Mouse (Mus musculus): ENCODE results near the gene Kbtbd4. TPM values are rescaled to one million over a fixed set of nuclear protein-coding genes. Genes with fewer than 3 reads are reported as not detected.

Kbtbd4 gene
- polyA plus RNA-seq, 1 experiment from 2014 or later = 9.8 TPM

GRCm38 (mm10) chr2:90931829-90932228, 27.3 kb downstream of the Kbtbd4 start:
- Histone ChIP-seq H3K9me3 (ENCODE audit: low read length) (no peaks in the 10 kb centered on the region), H3K4me1 (ENCODE audit: insufficient read depth) (peaks cover 10% of the 10 kb centered on the region; the same call in 1 of the 2 replicates), H3K27me3 (ENCODE audit: insufficient read depth, low read length) (no peaks in the 10 kb centered on the region), H3K4me3 (ENCODE audit: low read depth, low read length) (no peak overlapping the region), H3K9ac (replicated peaks) (no peak overlapping the region; the same call in 1 of the 2 replicates), H3K4me2 (ENCODE audit: low read depth, low read length) (peak overlapping the region; percentile 49), H3K36me3 (replicated peaks; ENCODE audit: insufficient read depth, low read length) (no peaks in the 10 kb centered on the region), H3K27ac (ENCODE audit: low read depth) (peak overlapping the region; percentile 93)
- ATAC-seq (peak; percentile 94), DNase-seq (peak; percentile 33)
- TF ChIP-seq CTCF (IDR thresholded peaks at IDR 0.05; ENCODE audit: low read depth) (no peak), EP300 (IDR thresholded peaks at IDR 0.05; ENCODE audit: low read depth) (no peak; the same call in 1 of the 2 replicates)
- WGBS (ENCODE audit: insufficient replicate concordance) = 55% methylated on average over 8 of the region's 8 CpGs

GRCm38 (mm10) chr2:90932273-90932672, 27.7 kb downstream of the Kbtbd4 start:
- peaks cover 10% of the 10 kb centered on the region; the same call in 1 of the 2 replicates for H3K4me1 ChIP-seq (ENCODE audit: insufficient read depth)
- no peaks in the 10 kb centered on the region for H3K27me3 ChIP-seq (ENCODE audit: insufficient read depth, low read length)
- no peak overlapping the region for H3K9ac ChIP-seq (replicated peaks)
- no peak overlapping the region for H3K4me3 ChIP-seq (ENCODE audit: low read depth, low read length)
- no peaks in the 10 kb centered on the region for H3K9me3 ChIP-seq (ENCODE audit: low read length)
- no peak for TF ChIP-seq CTCF (IDR thresholded peaks at IDR 0.05; ENCODE audit: low read depth)
- TF ChIP-seq EP300 (IDR thresholded peaks at IDR 0.05; ENCODE audit: low read depth) = no peak
- H3K36me3 ChIP-seq (replicated peaks; ENCODE audit: insufficient read depth, low read length) = no peaks in the 10 kb centered on the region
- H3K4me2 ChIP-seq (ENCODE audit: low read depth, low read length) = peak overlapping the region; percentile 49
- H3K27ac ChIP-seq (ENCODE audit: low read depth) = peak overlapping the region; percentile 93
- ATAC-seq = peak; percentile 77
- DNase-seq = no peak
- 51% methylated on average over 2 of the region's 2 CpGs for WGBS (ENCODE audit: insufficient replicate concordance)

- H3K4me3 ChIP-seq (ENCODE audit: low read depth, low read length) = no peak overlapping the region
- ATAC-seq = no peak
- no peak overlapping the region for H3K4me2 ChIP-seq (ENCODE audit: low read depth, low read length)
- H3K27me3 ChIP-seq (ENCODE audit: insufficient read depth, low read length) = no peaks in the 10 kb centered on the region
- peaks cover 16% of the 10 kb centered on the region for H3K4me1 ChIP-seq (ENCODE audit: insufficient read depth)
- 71% methylated on average over 3 of the region's 3 CpGs for WGBS (ENCODE audit: insufficient replicate concordance)
- no peaks in the 10 kb centered on the region for H3K36me3 ChIP-seq (replicated peaks; ENCODE audit: insufficient read depth, low read length)
- no peak overlapping the region for H3K27ac ChIP-seq (ENCODE audit: low read depth)
- no peak overlapping the region for H3K9ac ChIP-seq (replicated peaks)
- TF ChIP-seq CTCF (IDR thresholded peaks at IDR 0.05; ENCODE audit: low read depth) = 0 out of 2 replicates have a peak, but pooled peaks have one; percentile 2
- no peak for TF ChIP-seq EP300 (IDR thresholded peaks at IDR 0.05; ENCODE audit: low read depth)
- H3K9me3 ChIP-seq (ENCODE audit: low read length) = no peaks in the 10 kb centered on the region
- DNase-seq = no peak
Observed at GRCm38 (mm10) chr2:90938362-90938761, 33.8 kb downstream of the Kbtbd4 start.

- Histone ChIP-seq H3K36me3 (replicated peaks; ENCODE audit: insufficient read depth, low read length) (no peaks in the 10 kb centered on the region), H3K4me3 (ENCODE audit: low read depth, low read length) (peak overlapping the region; percentile 82), H3K4me2 (ENCODE audit: low read depth, low read length) (peak overlapping the region; percentile 72), H3K9me3 (ENCODE audit: low read length) (no peaks in the 10 kb centered on the region), H3K4me1 (ENCODE audit: insufficient read depth) (peaks cover 25% of the 10 kb centered on the region), H3K27ac (ENCODE audit: low read depth) (no peak overlapping the region), H3K9ac (replicated peaks) (peak overlapping the region; percentile 81), H3K27me3 (ENCODE audit: insufficient read depth, low read length) (no peaks in the 10 kb centered on the region)
- WGBS (ENCODE audit: insufficient replicate concordance) = 42% methylated on average over 8 of the region's 8 CpGs
- TF ChIP-seq EP300 (IDR thresholded peaks at IDR 0.05; ENCODE audit: low read depth) (no peak), CTCF (IDR thresholded peaks at IDR 0.05; ENCODE audit: low read depth) (no peak)
- 0 out of 2 replicates have a peak, but pooled peaks have one; percentile 3 for ATAC-seq
- DNase-seq = peak; percentile 21
Observed at GRCm38 (mm10) chr2:90939750-90940149, 35.2 kb downstream of the Kbtbd4 start.

GRCm38 (mm10) chr2:90940233-90941229, 36.0 kb downstream of the Kbtbd4 start, which contains the start of gene Celf1:
Gene Celf1, plus strand, starts transcription at chr2:90940382.
- Histone ChIP-seq H3K4me3 (ENCODE audit: low read depth, low read length) (peak within 1 kb of the TSS; percentile 82), H3K27me3 (ENCODE audit: insufficient read depth, low read length) (no peaks in the 10 kb centered on the region), H3K36me3 (replicated peaks; ENCODE audit: insufficient read depth, low read length) (no peaks in the 10 kb centered on the region), H3K4me1 (ENCODE audit: insufficient read depth) (peaks cover 32% of the 10 kb centered on the region), H3K9ac (replicated peaks) (peak within 1 kb of the TSS; percentile 81), H3K4me2 (ENCODE audit: low read depth, low read length) (peak within 1 kb of the TSS; percentile 72), H3K9me3 (ENCODE audit: low read length) (no peaks in the 10 kb centered on the region), H3K27ac (ENCODE audit: low read depth) (peak within 1 kb of the TSS; percentile 89)
- ATAC-seq (peak; percentile 98), DNase-seq (peak; percentile 91)
- peak; percentile 58 for TF ChIP-seq CTCF (IDR thresholded peaks at IDR 0.05; ENCODE audit: low read depth)
- TF ChIP-seq EP300 (IDR thresholded peaks at IDR 0.05; ENCODE audit: low read depth) = no peak
- WGBS (ENCODE audit: insufficient replicate concordance) = under 1% methylated on average over 75 of the region's 113 CpGs

GRCm38 (mm10) chr2:90941744-90942143, 37.2 kb downstream of the Kbtbd4 start:
- Histone ChIP-seq H3K27ac (ENCODE audit: low read depth) (no peak overlapping the region), H3K36me3 (replicated peaks; ENCODE audit: insufficient read depth, low read length) (no peaks in the 10 kb centered on the region; the same call in 1 of the 2 replicates), H3K27me3 (ENCODE audit: insufficient read depth, low read length) (no peaks in the 10 kb centered on the region), H3K4me1 (ENCODE audit: insufficient read depth) (peaks cover 35% of the 10 kb centered on the region), H3K4me3 (ENCODE audit: low read depth, low read length) (peak overlapping the region; percentile 82), H3K4me2 (ENCODE audit: low read depth, low read length) (peak overlapping the region; percentile 72), H3K9me3 (ENCODE audit: low read length) (no peaks in the 10 kb centered on the region), H3K9ac (replicated peaks) (no peak overlapping the region)
- WGBS (ENCODE audit: insufficient replicate concordance) = 67% methylated on average over 2 of the region's 2 CpGs
- ATAC-seq (no peak), DNase-seq (no peak)
- TF ChIP-seq EP300 (IDR thresholded peaks at IDR 0.05; ENCODE audit: low read depth) (no peak), CTCF (IDR thresholded peaks at IDR 0.05; ENCODE audit: low read depth) (no peak)

Data from liver, postnatal 0 days (tissue).